Mouse (Mus musculus): ENCODE measurements around the gene Tmprss4. TPM values are rescaled to one million over a fixed set of nuclear protein-coding genes. Genes with fewer than 3 reads are reported as not detected.

Gene Tmprss4
- polyA plus RNA-seq, 1 experiment from 2014 or later: not detected

DNA sequence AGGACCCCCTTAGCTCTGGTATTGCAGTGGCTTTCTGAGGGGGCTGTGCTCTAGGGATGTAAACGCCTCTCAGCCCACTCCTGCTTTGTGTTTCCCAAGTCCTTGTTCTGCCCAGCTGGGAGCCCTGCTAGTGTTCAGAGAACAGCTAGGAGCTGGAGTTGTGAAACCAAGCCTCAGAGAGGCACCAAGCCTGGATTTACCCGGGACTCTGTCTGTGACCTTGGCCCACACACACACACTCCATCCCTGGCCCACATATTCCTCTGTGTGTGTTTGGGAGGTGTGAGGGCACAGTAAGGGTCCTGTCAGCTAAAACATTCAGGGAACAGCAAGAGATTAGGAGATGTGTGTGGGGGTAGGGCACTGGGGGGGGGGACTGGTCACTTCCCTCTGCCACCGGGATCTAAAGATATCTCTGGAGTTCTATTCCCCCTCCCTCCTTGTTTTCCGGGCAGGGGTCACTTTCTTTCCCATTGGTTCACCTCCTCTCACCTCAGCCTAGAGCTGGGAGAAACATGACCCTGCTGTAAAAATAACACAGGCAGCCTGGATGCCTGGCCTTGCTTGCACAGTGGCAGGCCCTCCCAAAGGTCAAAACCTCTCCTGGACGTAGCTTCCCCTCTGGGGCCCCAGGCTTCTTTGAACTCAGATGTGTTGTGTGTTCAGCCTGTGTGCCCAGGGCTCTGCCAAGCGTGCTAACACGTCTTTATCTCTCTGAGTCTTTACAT, 67.3 kb downstream of the Tmprss4 start:
- Histone ChIP-seq H3K36me3 (ENCODE audit: control insufficient read depth, insufficient read depth, low read length) (no peaks in the 10 kb centered on the region), H3K9me3 (ENCODE audit: control insufficient read depth, low read length) (no peaks in the 10 kb centered on the region), H3K27ac (ENCODE audit: low read depth, low read length) (no peak overlapping the region), H3K4me3 (ENCODE audit: low read depth, low read length) (no peak overlapping the region), H3K27me3 (ENCODE audit: control insufficient read depth, insufficient read depth, low read length) (peaks cover 40% of the 10 kb centered on the region), H3K9ac (ENCODE audit: low read length) (no peak overlapping the region), H3K4me2 (ENCODE audit: low read depth) (no peak overlapping the region), H3K4me1 (ENCODE audit: control insufficient read depth, insufficient read depth, low read length) (0 out of 2 replicates have a peak, but pooled peaks cover 3% of the 10 kb centered on the region)
- WGBS: 5% methylated on average over 7 of the region's 7 CpGs
- DNase-seq (ENCODE audit: low spot score) (no peak), ATAC-seq (ENCODE audit: insufficient read depth, low FRiP score, low TSS enrichment) (no peak)

DNA sequence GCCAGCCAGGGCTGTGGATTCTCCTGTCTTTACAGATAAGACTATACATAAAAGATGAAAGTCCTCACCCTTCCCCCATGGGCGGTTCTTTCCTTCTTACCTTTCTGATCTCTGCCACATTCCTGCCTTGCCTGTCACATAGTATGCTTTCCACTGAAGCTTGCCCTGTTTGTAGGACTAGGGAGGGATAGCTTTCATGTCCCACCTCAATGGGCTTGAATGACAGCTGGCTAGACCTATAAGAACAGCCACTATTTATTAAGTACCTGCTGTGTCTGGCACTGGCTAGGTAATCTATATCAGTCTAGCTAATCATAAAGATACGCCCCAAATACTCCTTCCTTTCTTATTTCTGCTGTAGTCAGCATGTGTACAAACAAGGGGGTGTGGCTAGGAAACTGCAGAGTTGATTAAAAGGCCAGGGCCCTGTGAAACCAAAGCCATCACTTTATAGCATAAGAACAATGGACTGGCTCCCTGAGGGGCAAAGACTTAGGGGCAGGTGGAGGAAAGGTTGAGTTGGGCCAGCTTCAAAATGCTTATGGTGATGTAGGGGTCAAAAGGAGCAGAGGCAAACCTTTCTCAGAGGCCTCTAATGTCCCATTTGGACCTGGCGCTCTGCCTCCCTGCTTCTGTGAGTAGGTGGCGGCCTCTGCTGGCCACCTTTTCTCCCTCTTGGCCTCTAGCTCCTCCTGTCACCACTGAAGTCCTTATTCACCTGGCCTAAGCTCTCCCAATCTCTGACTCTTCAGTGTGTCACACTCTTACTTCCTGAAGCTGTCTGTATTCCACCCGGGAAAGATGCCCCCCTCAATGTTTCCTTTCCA, 70.2 kb downstream of the Tmprss4 start:
- Histone ChIP-seq H3K4me3 (ENCODE audit: low read depth, low read length) (no peak overlapping the region), H3K9ac (ENCODE audit: low read length) (no peak overlapping the region), H3K27ac (ENCODE audit: low read depth, low read length) (no peak overlapping the region), H3K4me2 (ENCODE audit: low read depth) (no peak overlapping the region), H3K36me3 (ENCODE audit: control insufficient read depth, insufficient read depth, low read length) (no peaks in the 10 kb centered on the region), H3K4me1 (ENCODE audit: control insufficient read depth, insufficient read depth, low read length) (0 out of 2 replicates have a peak, but pooled peaks cover 3% of the 10 kb centered on the region), H3K27me3 (ENCODE audit: control insufficient read depth, insufficient read depth, low read length) (peaks cover 22% of the 10 kb centered on the region), H3K9me3 (ENCODE audit: control insufficient read depth, low read length) (no peaks in the 10 kb centered on the region)
- DNase-seq (ENCODE audit: low spot score): peak; percentile 63
- ATAC-seq (ENCODE audit: insufficient read depth, low FRiP score, low TSS enrichment): no peak
- WGBS: 26% methylated on average over 5 of the region's 5 CpGs

DNA sequence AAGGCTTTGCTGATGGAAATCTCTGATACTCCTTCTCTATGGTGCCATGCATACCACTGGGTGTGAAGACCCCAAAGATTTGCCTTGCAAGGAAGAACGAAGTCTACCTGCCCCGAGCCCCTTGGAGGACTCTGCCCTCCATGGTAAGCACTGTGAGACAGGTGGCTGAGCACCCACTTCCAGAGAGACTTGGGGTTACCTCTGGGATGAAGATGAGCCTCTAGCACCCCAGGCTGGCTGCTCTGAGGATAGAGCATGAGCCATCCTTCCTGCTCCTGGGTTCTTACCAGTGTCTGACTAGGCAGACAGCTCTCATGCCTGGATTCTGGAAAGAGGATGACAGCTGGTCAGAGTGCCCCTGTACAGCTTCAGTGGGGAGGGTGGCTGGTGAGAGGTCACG, 73.8 kb downstream of the Tmprss4 start:
- no peaks in the 10 kb centered on the region for H3K9me3 ChIP-seq (ENCODE audit: control insufficient read depth, low read length)
- H3K4me3 ChIP-seq (ENCODE audit: low read depth, low read length): no peak overlapping the region
- H3K36me3 ChIP-seq (ENCODE audit: control insufficient read depth, insufficient read depth, low read length): no peaks in the 10 kb centered on the region
- no peaks in the 10 kb centered on the region for H3K4me1 ChIP-seq (ENCODE audit: control insufficient read depth, insufficient read depth, low read length)
- no peaks in the 10 kb centered on the region for H3K27me3 ChIP-seq (ENCODE audit: control insufficient read depth, insufficient read depth, low read length)
- no peak overlapping the region for H3K9ac ChIP-seq (ENCODE audit: low read length)
- H3K4me2 ChIP-seq (ENCODE audit: low read depth): no peak overlapping the region
- 80% methylated on average over 3 of the region's 3 CpGs for WGBS
- no peak overlapping the region for H3K27ac ChIP-seq (ENCODE audit: low read depth, low read length)
- DNase-seq (ENCODE audit: low spot score) (no peak), ATAC-seq (ENCODE audit: insufficient read depth, low FRiP score, low TSS enrichment) (no peak)

DNA sequence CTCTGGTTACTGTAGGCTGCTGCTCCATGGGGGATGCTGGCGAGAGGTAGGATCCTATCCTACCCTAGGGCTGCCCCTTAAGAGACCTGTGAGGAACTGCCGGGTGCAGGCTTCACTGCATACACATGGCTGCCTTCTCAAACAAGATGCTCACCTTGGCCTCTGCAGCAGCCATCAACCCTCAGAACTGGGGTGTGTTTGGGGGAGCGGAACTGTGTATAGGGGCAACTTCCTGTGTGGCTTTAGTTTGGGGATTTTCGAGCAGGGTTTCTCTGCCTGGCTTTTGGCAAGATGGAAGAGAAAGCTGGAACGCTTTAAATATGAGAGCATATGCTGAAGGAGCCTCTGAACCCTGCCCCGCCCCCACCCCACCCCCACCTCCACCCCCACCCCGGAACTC, 77.0 kb downstream of the Tmprss4 start:
- DNase-seq (ENCODE audit: low spot score): no peak
- no peak overlapping the region for H3K9ac ChIP-seq (ENCODE audit: low read length)
- 68% methylated on average over 7 of the region's 7 CpGs for WGBS
- no peak overlapping the region for H3K4me2 ChIP-seq (ENCODE audit: low read depth)
- no peaks in the 10 kb centered on the region for H3K9me3 ChIP-seq (ENCODE audit: control insufficient read depth, low read length)
- no peaks in the 10 kb centered on the region for H3K36me3 ChIP-seq (ENCODE audit: control insufficient read depth, insufficient read depth, low read length)
- no peaks in the 10 kb centered on the region for H3K27me3 ChIP-seq (ENCODE audit: control insufficient read depth, insufficient read depth, low read length)
- H3K27ac ChIP-seq (ENCODE audit: low read depth, low read length): no peak overlapping the region
- no peak for ATAC-seq (ENCODE audit: insufficient read depth, low FRiP score, low TSS enrichment)
- H3K4me3 ChIP-seq (ENCODE audit: low read depth, low read length): no peak overlapping the region
- H3K4me1 ChIP-seq (ENCODE audit: control insufficient read depth, insufficient read depth, low read length): peaks cover 5% of the 10 kb centered on the region; the same call in 1 of the 2 replicates

DNA sequence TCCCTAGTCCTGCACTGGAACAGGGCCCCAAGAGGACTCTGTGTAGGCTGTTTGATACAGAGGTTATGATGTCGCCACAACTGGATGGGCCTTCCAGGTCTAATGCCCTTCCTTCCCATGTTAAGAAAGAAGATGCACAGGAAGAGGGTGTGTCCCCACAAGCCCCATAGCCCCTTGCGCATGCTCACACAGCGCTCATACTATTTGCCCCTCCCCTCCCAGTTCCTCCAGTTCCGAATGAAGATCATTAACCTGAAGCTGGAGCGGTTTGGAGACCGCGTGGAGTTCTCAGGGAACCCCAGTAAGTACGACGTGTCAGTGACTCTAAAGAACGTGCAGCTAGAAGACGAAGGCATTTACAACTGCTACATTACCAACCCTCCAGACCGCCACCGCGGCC, 78.7 kb downstream of the Tmprss4 start:
- 92% methylated on average over 14 of the region's 14 CpGs for whole genome bisulfite sequencing

More for the DNA sequence above, 78.7 kb downstream of the Tmprss4 start:
- Histone ChIP-seq H3K27me3 (ENCODE audit: control insufficient read depth, insufficient read depth, low read length) (no peaks in the 10 kb centered on the region), H3K36me3 (ENCODE audit: control insufficient read depth, insufficient read depth, low read length) (no peaks in the 10 kb centered on the region), H3K4me2 (ENCODE audit: low read depth) (no peak overlapping the region), H3K4me1 (ENCODE audit: control insufficient read depth, insufficient read depth, low read length) (peaks cover 7% of the 10 kb centered on the region; the same call in 1 of the 2 replicates), H3K27ac (ENCODE audit: low read depth, low read length) (no peak overlapping the region), H3K9ac (ENCODE audit: low read length) (no peak overlapping the region), H3K9me3 (ENCODE audit: control insufficient read depth, low read length) (no peaks in the 10 kb centered on the region), H3K4me3 (ENCODE audit: low read depth, low read length) (no peak overlapping the region)
- DNase-seq (ENCODE audit: low spot score) (no peak), ATAC-seq (ENCODE audit: insufficient read depth, low FRiP score, low TSS enrichment) (no peak)

Other genes with a start within 250 kb of the Tmprss4 start
- 38.2 and 38.3 TPM in 2 replicates for gene Ube4a, start 238.5 kb downstream of the Tmprss4 start, polyA plus RNA-seq (2014; fragmentation: Nextera tagmentation; extraction: Ambion mirVana)
- not detected in 2 replicates for gene Cd3g, start 223.7 kb downstream of the Tmprss4 start, polyA plus RNA-seq (2014; fragmentation: Nextera tagmentation; extraction: Ambion mirVana)
- not detected in 2 replicates for gene Cd3d, start 222.3 kb downstream of the Tmprss4 start, polyA plus RNA-seq (2014; fragmentation: Nextera tagmentation; extraction: Ambion mirVana)
- gene Cd3e, start 194.5 kb downstream of the Tmprss4 start, polyA plus RNA-seq (2014; fragmentation: Nextera tagmentation; extraction: Ambion mirVana): not detected in 2 replicates
- gene Mpzl2, start 164.3 kb downstream of the Tmprss4 start, polyA plus RNA-seq (2014; fragmentation: Nextera tagmentation; extraction: Ambion mirVana): 3.7 and 3.9 TPM in 2 replicates
- 1.8 and 1.9 TPM in 2 replicates for gene Mpzl3, start 148.9 kb downstream of the Tmprss4 start, polyA plus RNA-seq (2014; fragmentation: Nextera tagmentation; extraction: Ambion mirVana)
- gene Jaml, start 124.9 kb downstream of the Tmprss4 start, polyA plus RNA-seq (2014; fragmentation: Nextera tagmentation; extraction: Ambion mirVana): 0.09 and 0.99 TPM in 2 replicates
- 3.4 and 4.4 TPM in 2 replicates for gene Scn2b, start 86.3 kb downstream of the Tmprss4 start, polyA plus RNA-seq (2014; fragmentation: Nextera tagmentation; extraction: Ambion mirVana)
- gene Scn4b, start 65.7 kb downstream of the Tmprss4 start, polyA plus RNA-seq (2014; fragmentation: Nextera tagmentation; extraction: Ambion mirVana): 0.12 TPM in 2 replicates
- gene BC049352, start 22.1 kb downstream of the Tmprss4 start, polyA plus RNA-seq (2014; fragmentation: Nextera tagmentation; extraction: Ambion mirVana): not detected in 2 replicates
- gene Il10ra, start 65.1 kb upstream of the Tmprss4 start, polyA plus RNA-seq (2014; fragmentation: Nextera tagmentation; extraction: Ambion mirVana): 0.77 and 1.4 TPM in 2 replicates
- 0.16 TPM in 1 of 2 replicates, not detected in the other for gene Tmprss13, start 115.0 kb upstream of the Tmprss4 start, polyA plus RNA-seq (2014; fragmentation: Nextera tagmentation; extraction: Ambion mirVana)
- 109 and 111 TPM in 2 replicates for gene Fxyd6, start 166.1 kb upstream of the Tmprss4 start, polyA plus RNA-seq (2014; fragmentation: Nextera tagmentation; extraction: Ambion mirVana)
- gene Fxyd2, start 195.6 kb upstream of the Tmprss4 start, polyA plus RNA-seq (2014; fragmentation: Nextera tagmentation; extraction: Ambion mirVana): 0.88 and 2.1 TPM in 2 replicates
- 1.1 and 1.2 TPM in 2 replicates for gene Dscaml1, start 222.5 kb upstream of the Tmprss4 start, polyA plus RNA-seq (2014; fragmentation: Nextera tagmentation; extraction: Ambion mirVana)

All from neural tube, embryonic 11.5 days (tissue).